Mouse (Mus musculus) urinary bladder, postnatal 25 days (tissue): ENCODE measurements around the gene Pipox.

Experiments used
- DNase-seq: peaks from one replicate; pipeline ENCODE4 v3.0.0; 2022; ENCODE audit warnings: low spot score

The Pipox gene

GRCm38 (mm10) chr11:77875847-77876759, 17.8 kb downstream of the Pipox start:
- DNase-seq: no peak

- DNase-seq: no peak
Measured at GRCm38 (mm10) chr11:77875269-77875668, 18.6 kb downstream of the Pipox start.

GRCm38 (mm10) chr11:77874685-77875231, 19.1 kb downstream of the Pipox start:
- DNase-seq: no peak

DNA sequence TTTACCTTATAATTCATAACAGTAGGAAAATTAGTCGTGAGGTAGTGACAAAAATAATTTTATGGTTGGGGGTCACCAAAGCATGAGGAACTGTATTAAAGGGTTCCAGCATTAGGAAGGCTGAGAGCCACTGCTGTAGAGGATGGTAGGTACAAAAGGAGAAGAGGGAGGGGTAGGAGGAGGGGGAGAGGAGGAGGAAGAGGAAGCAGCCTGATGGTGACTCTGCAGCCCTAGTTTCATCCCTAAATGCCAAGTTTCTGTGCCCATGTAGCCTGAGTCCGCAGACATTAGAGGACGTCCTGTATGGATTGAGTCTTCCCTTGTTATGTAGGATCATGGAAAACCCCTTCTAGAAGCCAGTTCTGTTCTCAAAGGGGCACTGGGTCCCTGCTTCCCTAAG, 20.8 kb downstream of the Pipox start:
- no peak for DNase-seq

GRCm38 (mm10) chr11:77872685-77873084, 21.2 kb downstream of the Pipox start:
- DNase-seq: no peak

DNA sequence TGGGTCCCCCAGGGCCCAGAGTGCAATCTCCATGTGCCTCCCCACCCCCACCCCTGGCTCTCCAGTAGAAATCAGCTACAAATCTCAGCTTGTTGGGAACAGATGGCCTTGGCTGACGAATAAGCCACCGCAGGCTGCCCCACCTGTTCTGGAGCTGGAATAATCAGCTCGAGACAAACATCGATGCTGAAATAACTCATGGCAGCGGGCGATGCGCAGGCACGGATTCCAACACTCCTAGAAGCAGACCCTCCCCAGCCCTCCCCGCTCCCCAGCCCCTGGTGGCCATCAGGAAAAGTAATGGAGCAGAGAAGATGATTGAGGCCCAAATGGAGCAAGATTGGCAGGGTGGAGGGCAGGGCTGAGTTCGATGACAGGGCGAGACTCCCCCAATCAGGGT, 21.7 kb downstream of the Pipox start:
- DNase-seq: no peak

DNA sequence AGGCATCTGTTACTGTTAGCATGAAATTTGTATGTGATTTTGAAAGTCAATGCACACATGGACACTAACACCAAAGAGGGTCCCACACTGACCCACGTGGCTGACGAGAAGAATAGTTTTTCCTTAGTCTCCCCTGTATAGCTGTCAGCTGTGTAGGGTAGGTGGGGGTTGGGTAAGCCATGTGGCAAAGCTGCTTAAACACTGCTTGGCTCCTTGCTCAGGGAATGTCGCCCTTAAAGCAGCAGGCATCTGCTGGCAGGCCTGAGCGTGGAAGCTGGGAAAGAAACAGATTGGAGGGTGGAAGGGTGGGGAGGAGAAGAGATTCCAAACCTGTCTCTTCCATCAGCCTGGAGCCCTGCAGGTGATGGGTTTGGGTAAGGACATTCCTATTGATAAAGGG, 22.5 kb downstream of the Pipox start:
- DNase-seq: no peak

DNA sequence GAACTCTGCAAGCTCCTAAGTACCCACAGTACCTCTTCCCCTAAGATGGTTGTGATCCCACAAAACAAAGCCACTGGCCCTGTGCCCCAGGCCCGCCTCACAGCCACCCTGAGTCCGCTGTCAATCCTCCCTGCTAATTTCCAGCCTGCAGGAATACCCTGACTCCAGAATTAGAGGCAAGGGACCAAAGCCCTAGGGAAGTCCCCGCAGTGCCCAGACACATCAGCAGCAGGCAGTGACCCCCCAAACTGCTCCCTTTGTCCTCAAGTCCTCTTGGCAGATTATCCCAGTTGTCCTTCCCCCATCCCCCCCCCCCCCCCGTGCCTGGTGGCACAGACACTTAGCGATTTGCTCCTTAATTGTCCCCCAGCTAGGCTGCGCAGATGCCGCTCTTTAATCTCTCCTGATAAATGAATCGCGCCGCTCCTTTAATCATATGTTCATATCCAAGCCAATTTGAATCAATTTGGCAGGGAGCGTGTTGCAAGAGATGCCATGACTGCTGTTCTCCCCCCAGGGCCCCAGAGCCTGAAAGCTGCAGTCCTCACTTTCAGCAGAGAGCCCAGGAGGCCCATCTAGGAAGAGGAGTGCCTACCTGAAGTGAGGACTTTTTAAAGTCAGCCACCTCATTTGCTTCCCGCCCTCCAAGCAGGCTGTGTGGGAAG, 26.3 kb downstream of the Pipox start:
- DNase-seq: no peak

- no peak for DNase-seq
Measured at GRCm38 (mm10) chr11:77864771-77865170, 29.1 kb downstream of the Pipox start.

DNA sequence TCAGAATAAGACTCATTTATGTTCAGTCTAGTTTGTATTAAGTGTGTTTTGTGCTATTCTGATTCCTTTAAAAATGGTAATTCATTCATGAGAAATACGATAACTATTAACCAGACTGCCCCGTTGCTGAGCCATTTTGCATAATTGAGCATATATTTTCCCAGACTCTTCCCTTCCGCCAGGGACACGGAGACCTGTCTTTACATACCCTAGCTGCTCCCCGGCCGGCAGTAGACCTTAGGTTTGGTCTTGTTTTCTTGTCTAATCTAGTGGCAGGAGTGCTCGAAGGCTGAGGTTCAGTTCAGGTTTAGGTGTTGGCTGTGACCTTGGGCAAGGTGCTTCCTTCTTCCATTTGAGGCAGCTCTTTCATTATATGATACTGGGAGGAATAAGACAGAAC, 31.0 kb downstream of the Pipox start:
- no peak for DNase-seq

DNA sequence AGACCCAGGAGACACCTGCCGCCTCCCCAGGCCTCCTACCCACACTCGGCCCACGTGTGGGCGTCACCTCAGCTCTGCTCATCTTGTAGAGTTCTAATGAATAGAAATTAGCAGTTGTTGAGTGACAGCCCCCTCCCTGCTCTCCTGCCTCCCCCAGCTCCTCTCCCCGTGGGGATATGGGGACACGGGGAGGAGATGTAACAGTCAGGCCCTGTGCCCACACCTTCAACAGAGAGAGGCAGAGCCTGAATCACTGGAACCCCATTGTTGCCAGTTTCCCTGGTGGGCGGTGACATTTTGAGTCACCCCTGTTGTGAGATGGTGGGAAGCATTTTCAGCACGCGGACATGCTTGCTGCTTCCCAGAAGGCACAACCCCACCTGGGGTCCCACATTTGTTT, 32.9 kb downstream of the Pipox start:
- no peak for DNase-seq

- no peak for DNase-seq
Measured at GRCm38 (mm10) chr11:77858589-77858988, 35.3 kb downstream of the Pipox start.

DNA sequence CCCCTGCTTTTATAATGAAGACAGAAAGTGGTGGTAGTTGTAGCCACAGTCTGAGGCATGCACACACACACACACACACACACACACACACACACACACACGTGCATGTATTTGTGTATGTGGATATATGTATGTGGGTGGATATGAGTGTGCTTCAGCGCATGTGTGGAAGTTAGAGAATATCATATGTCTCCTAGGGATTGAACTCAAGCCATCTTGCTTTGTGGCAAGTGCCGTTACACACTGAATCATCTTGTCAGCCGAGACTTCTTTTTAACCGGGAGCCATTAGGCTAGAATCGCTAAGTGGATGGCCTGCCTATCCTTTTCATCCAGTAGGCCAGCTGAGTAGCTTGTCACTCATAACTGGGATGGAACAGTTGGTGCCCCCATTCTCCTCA, 36.8 kb downstream of the Pipox start:
- no peak for DNase-seq

- no peak for DNase-seq
Measured at GRCm38 (mm10) chr11:77855396-77855795, 38.5 kb downstream of the Pipox start.

GRCm38 (mm10) chr11:77854641-77855040, 39.3 kb downstream of the Pipox start:
- no peak for DNase-seq

DNA sequence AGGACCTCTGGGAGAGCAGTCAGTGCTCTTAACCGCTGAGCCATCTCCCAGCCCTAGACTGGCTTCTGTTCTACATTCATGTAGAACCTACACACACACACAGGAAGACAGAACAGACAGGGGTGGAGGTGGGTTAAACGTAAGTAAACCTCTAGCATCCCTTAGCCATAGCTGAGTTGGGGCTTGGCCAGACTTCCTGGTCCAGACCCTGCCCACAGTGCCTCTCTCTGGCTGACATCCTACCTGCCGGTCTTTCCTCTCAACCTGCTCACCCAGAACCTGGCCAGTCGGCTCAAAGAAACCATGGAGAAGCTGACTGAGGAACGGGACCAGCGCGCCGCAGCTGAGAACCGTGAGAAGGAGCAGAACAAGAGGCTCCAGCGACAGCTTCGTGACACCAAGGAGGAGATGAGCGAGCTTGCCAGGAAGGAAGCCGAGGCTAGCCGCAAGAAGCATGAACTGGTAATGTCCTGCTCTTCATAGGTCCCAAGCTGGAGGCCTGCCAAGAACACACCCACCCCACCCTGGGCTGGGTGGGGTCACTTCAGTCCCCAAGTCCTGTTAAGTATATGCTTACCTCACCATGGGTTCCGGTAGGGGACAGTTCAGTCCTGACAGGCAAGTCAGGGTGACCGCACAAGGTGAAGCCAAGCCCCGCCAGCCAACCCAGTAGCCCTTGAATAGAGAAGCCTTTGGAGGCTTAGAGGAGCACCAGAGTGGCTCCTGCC, 40.8 kb downstream of the Pipox start:
- no peak for DNase-seq

DNA sequence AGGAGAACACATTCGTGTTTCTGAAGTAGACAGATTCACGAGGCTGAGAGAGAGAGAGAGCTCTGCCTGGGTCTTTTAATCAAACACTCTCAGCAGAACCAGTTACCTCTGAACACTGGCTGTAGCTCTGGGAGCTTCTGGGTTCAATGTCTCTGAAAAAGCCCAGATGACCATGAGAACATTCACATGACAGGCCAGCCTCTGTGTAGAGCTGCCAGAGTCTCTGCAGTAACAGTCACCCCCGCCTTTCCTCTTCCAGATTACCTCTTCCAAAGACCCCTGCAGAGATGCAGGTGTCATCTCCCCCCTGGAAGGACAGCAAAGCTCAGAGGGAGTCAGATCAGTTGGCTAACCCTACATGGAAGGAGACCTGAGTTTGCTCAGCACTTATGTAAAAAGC, 41.7 kb downstream of the Pipox start:
- DNase-seq: no peak

GRCm38 (mm10) chr11:77851483-77852010, 42.3 kb downstream of the Pipox start:
- DNase-seq: no peak

DNA sequence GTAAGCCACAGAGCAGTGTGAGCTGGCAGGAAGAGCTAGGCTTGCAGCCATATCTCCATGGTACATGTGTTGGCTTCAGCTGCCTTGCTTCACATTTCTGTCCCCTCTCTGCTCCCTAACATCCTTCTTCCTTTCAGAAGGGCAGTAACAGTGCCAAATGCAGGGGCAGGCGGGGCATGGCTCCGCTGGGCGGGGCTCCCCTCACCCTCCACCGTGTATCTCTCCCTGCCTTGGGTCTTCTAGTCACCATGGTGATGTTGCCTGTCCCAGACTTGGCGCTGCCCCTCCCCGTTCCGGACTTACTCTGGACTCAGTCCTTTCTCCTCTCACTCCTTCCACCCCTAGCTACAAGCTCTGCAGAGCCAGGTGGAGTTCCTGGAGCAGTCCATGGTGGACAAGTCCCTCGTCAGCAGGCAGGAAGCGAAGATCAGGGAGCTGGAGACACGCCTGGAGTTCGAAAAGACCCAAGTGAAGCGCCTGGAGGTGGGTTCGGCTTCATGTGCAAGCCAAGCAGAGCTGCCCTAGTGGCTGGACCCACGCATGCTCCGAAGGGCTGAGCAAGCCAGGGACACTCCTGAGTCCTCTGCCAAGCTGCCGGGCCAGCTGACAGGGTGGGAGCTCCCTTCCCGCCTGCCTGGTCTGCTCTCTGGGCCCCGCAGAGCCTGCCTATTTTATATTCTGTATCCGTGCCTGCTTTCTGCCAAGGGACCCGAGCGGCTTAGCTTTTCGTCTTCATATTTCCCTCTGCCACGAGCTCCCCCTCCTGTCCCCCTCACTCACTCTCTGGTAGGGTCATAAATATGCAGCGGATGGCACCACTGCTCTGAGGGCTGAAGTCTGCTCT, 43.3 kb downstream of the Pipox start:
- DNase-seq: no peak

GRCm38 (mm10) chr11:77849151-77849550, 44.7 kb downstream of the Pipox start:
- DNase-seq: peak; percentile 31

- DNase-seq: no peak
Measured at GRCm38 (mm10) chr11:77848131-77848530, 45.8 kb downstream of the Pipox start.
